Mouse (Mus musculus) hindbrain, embryonic 13.5 days (tissue): ENCODE data around the gene Doc2a. TPM values are rescaled to one million over a fixed set of nuclear protein-coding genes. Genes with fewer than 3 reads are reported as not detected.

Experiments used
- ATAC-seq: fragments of 200-750 bp; cut with Nextera tagmentation; 2 replicates; pipeline ENCODE4 v1.8.0; 2017; ENCODE audit warnings: moderate TSS enrichment; ENCODE audit not compliant: low FRiP score
- H3K27ac ChIP-seq: fragments of 300-500 bp; sonication (generic); 2 replicates; pipeline ENCODE4 v1.5.1; 2015; ENCODE audit warnings: inconsistent platforms, mild to moderate bottlenecking, moderate library complexity
- H3K27me3 ChIP-seq: fragments of 300-500 bp; sonication (generic); 2 replicates; pipeline ENCODE4 v1.6.1; 2015; ENCODE audit warnings: mild to moderate bottlenecking, inconsistent platforms
- H3K36me3 ChIP-seq: fragments of 300-500 bp; sonication (generic); 2 replicates; pipeline ENCODE4 v1.6.1; 2015; ENCODE audit warnings: mild to moderate bottlenecking, inconsistent platforms
- H3K4me1 ChIP-seq: fragments of 300-500 bp; sonication (generic); replicated peaks from 2 replicates; pipeline ENCODE4 v1.6.1; 2015; ENCODE audit warnings: inconsistent platforms
- H3K4me2 ChIP-seq: fragments of 300-500 bp; sonication (generic); 2 replicates; pipeline ENCODE4 v1.6.1; 2015; ENCODE audit warnings: inconsistent platforms, mild to moderate bottlenecking, moderate library complexity
- H3K4me3 ChIP-seq: fragments of 300-500 bp; sonication (generic); 2 replicates; pipeline ENCODE4 v1.5.1; 2015; ENCODE audit warnings: mild to moderate bottlenecking, inconsistent platforms
- H3K9ac ChIP-seq: fragments of 300-500 bp; sonication (generic); 2 replicates; pipeline ENCODE4 v1.6.1; 2015; ENCODE audit warnings: mild to moderate bottlenecking, inconsistent platforms
- H3K9me3 ChIP-seq: fragments of 300-500 bp; sonication (generic); 2 replicates; pipeline ENCODE4 v1.6.1; 2016; ENCODE audit warnings: inconsistent platforms
- WGBS: fragments of 180-500 bp; shearing (Covaris S2); methylation state at CpG from one replicate; pipeline ENCODE4 v1.1.7; 2015; 5-methylcytosine and 5-hydroxymethylcytosine counted together
- polyA plus RNA-seq: library from polyadenylated mRNA; unstranded; fragments of >200 nt; fragmentation: Nextera tagmentation; extraction: Ambion mirVana; gene quantifications from 2 replicates; pipeline ENCODE4 v1.2.1, GENCODE M21; 2015

Doc2a gene
- polyA plus RNA-seq, 1 experiment from 2014 or later: 9.3 TPM

DNA sequence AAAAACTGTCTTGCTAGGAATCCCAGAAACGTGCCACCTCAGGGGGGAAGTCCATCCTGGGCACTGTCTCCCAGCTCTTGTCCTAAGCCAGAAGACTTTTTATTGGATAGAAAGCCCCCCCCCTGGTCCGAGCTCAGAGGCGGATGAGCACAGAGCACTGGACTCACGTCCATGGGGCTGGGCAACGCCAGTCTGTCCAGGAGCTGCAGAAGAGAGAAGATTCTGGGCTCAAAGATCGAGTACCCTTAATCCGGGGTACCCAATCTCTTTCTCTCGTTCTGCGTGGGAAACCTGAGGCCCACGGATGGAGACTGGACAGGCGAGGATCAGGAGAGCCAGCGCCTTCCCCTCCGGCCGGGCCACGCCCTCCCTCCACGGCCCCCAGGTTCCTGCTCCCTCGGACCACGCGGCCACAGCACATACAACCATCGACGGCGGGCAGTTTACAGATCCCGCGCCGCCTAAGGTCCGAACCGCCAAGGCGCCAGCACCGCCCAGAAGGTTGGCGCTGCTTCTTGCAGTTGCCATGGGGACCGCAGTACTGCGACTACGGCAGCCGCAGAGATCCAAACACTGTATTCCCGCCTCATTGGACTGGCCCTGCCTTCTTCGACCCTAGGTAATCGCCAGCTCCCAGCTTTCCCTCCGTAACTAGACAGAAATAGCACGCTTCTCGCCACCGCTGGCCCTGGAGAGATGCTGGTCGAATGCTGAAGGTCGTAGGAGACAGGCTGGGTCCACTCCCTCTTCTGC, 38.3 kb upstream of the Doc2a start:
- H3K9ac ChIP-seq: peak overlapping the region; percentile 85
- peak overlapping the region; percentile 79 for H3K4me3 ChIP-seq
- peak overlapping the region; percentile 89 for H3K4me2 ChIP-seq
- peaks cover 3% of the 10 kb centered on the region for H3K36me3 ChIP-seq
- H3K27ac ChIP-seq: peak overlapping the region; percentile 76
- WGBS: 1% methylated on average over 42 of the region's 43 CpGs
- 0 out of 2 replicates have a peak, but pooled peaks cover 5% of the 10 kb centered on the region for H3K27me3 ChIP-seq
- peaks cover 23% of the 10 kb centered on the region for H3K4me1 ChIP-seq
- H3K9me3 ChIP-seq: no peaks in the 10 kb centered on the region
- peak; percentile 89 for ATAC-seq

DNA sequence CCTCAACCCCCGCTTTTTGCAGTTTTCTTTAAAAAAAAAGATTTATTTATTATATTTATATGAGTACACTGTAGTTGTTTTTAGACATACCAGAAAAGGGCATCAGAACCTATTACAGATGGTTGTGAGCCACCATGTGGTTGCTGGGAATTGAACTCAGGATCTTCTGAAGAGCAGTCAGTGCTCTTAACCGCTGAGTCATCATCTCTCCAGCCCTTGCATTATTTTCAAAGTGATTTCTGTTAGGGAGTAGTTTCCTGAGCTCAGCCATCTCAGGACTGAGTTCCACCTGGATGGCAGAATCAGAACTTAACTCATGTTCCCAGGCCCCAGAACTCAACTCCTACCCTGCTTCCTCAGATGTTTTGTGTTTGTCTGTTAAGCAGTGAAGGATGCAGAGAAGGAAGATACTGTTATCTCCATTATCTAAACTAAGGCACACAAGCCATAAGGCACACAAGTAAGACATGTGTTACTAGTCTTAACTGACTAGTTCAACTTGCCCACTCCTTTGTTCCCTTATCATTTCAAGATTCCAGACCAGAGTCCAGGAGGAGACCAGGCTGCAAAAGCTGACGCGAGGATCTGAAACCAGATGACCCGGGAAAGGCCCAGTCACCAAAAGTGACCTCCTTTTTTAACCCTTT, 37.4 kb upstream of the Doc2a start:
- Histone ChIP-seq H3K4me3 (no peak overlapping the region), H3K4me2 (peak overlapping the region; percentile 89), H3K27me3 (0 out of 2 replicates have a peak, but pooled peaks cover 5% of the 10 kb centered on the region), H3K4me1 (peaks cover 23% of the 10 kb centered on the region), H3K9me3 (no peaks in the 10 kb centered on the region), H3K27ac (peak overlapping the region; percentile 76; the same call in 1 of the 2 replicates), H3K9ac (no peak overlapping the region), H3K36me3 (no peaks in the 10 kb centered on the region)
- 64% methylated on average over 5 of the region's 5 CpGs for WGBS
- no peak for ATAC-seq

DNA sequence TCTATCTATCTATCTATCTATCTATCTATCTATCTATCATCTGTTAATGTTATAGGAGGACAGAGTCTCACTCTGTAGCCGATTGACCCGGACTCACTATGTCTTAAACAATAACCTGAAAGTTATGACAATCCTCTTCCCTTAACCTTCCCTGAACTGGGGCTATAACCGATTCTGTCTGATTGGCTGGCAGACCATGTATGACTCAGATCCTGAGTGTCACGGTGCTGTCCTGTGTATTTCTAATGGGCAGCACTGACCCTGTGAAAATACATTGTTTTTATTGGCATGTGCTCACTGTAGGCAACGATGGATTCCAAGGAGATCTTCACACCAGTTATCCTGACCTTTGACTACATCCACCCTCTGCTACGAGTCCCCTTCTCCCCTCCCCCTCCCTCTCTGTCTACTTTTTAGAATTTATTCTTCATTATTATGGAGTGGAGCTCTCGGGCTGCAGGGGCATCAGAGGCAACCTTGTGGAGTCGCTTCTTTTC, 31.4 kb upstream of the Doc2a start:
- Histone ChIP-seq H3K4me2 (no peak overlapping the region), H3K36me3 (no peaks in the 10 kb centered on the region), H3K27ac (no peak overlapping the region), H3K4me3 (no peak overlapping the region), H3K4me1 (no peaks in the 10 kb centered on the region), H3K9ac (no peak overlapping the region), H3K9me3 (no peaks in the 10 kb centered on the region), H3K27me3 (0 out of 2 replicates have a peak, but pooled peaks cover 5% of the 10 kb centered on the region)
- ATAC-seq: no peak
- 49% methylated on average over 8 of the region's 8 CpGs for WGBS

DNA sequence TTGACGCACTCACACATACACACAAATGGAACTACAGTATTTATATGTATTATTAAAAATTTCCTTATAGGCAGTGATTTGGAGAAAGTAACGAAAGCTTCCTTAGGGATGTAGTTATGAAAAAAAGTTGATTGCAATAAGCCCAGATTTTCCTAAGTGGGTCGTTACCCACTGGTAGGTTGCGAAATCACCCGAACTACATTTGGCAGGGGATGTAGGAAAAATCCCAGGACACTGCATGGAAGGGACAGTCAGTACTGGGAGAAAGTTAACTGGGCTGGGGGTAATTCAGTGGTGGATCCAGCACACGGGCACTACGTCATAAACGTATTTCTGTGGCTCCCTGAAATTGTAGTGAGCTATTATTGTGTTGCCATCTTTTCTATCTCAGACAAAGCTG, 30.7 kb upstream of the Doc2a start:
- no peaks in the 10 kb centered on the region for H3K9me3 ChIP-seq
- H3K27ac ChIP-seq: no peak overlapping the region
- H3K9ac ChIP-seq: no peak overlapping the region
- no peaks in the 10 kb centered on the region for H3K4me1 ChIP-seq
- WGBS: 88% methylated on average over 8 of the region's 8 CpGs
- no peak overlapping the region for H3K4me2 ChIP-seq
- H3K4me3 ChIP-seq: no peak overlapping the region
- no peak for ATAC-seq
- H3K27me3 ChIP-seq: 0 out of 2 replicates have a peak, but pooled peaks cover 5% of the 10 kb centered on the region
- no peaks in the 10 kb centered on the region for H3K36me3 ChIP-seq

DNA sequence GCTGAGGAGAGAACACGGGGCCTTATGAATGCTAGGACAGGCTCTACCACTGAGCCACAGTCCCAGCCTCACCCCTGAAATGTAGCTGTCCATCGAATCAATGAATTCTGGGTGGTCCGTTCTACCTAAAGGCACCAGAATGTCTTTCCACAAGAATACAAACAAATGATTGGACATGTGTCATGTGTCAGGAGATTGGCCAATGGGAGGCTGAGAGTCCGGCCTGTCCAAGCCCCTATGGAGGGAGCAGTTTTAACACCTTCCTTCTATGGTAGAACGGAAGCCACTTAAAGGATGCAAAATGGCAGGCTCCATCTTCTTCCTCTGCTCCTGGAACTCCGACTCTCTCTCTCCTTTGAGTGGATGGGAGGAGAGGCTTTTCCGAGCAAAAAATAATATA, 29.6 kb upstream of the Doc2a start:
- no peak for ATAC-seq
- 90% methylated on average over 7 of the region's 7 CpGs for WGBS
- Histone ChIP-seq H3K4me2 (no peak overlapping the region), H3K4me3 (no peak overlapping the region), H3K9ac (no peak overlapping the region), H3K4me1 (peaks cover 10% of the 10 kb centered on the region), H3K36me3 (no peaks in the 10 kb centered on the region), H3K9me3 (no peaks in the 10 kb centered on the region), H3K27me3 (0 out of 2 replicates have a peak, but pooled peaks cover 5% of the 10 kb centered on the region), H3K27ac (no peak overlapping the region)

DNA sequence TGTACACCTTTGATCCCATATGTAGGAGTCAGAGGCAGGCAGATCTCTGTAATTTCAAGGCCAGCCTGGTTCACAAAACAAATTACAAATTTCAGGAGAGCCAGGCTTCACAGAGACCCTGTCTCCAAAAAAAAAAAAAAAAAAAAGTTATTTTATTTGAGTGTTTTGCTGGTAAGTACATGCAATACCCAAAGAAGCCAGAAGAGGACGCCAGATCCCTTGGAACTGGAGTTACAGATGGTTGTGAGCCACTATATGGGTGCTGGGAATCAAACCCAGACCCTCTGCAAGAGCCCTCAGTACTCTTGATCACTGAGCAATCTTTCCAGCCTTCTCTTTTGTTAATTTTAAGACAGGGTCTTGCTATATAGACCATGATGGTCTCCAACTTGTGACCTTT, 28.4 kb upstream of the Doc2a start:
- 52% methylated on average over 1 of the region's 1 CpGs for WGBS
- H3K9ac ChIP-seq: no peak overlapping the region
- H3K9me3 ChIP-seq: no peaks in the 10 kb centered on the region

DNA sequence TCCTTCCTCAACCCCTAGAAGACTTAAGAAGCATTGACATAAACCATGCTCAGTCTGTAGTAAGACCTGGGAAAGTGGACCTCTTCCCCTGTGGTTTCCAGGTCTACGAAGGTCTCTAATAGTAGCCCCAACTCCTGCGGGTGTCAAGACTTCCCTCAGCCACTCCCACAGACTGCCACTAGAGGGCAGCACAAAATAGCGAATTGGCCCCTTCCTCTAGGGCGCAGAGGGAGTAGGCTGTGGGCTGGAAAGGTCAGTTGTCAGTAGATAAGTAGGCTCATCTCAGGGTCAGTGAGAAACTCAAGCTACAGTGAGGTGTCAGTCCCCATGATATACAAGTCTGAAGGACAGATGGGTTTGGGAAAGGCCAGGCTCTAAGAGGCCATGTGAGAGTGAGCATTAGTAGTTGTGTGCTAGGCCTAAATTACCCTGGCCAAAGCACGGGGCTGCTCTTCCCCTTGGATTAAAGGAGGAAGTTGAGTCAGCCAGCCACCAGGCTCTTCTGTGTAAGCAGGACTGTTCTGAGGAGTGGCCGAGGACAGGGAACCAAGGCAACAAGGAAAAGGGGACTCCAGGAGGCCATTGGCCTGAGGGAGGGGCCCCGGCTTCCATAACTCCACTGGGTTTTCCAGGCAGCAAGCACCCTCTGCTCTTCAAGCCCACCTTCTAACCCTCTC, 25.2 kb upstream of the Doc2a start:
- 29% methylated on average over 7 of the region's 7 CpGs for WGBS
- Histone ChIP-seq H3K4me3 (peak overlapping the region; percentile 70), H3K4me2 (peak overlapping the region; percentile 73), H3K9me3 (no peaks in the 10 kb centered on the region), H3K36me3 (0 out of 2 replicates have a peak, but pooled peaks cover 7% of the 10 kb centered on the region), H3K27me3 (no peaks in the 10 kb centered on the region), H3K27ac (peak overlapping the region; percentile 93), H3K9ac (peak overlapping the region; percentile 87), H3K4me1 (peaks cover 46% of the 10 kb centered on the region)
- no peak for ATAC-seq

More for the DNA sequence above, 28.4 kb upstream of the Doc2a start:
- H3K4me2 ChIP-seq: no peak overlapping the region
- peaks cover 17% of the 10 kb centered on the region for H3K4me1 ChIP-seq
- no peak overlapping the region for H3K4me3 ChIP-seq
- no peak for ATAC-seq
- H3K36me3 ChIP-seq: no peaks in the 10 kb centered on the region
- no peak overlapping the region for H3K27ac ChIP-seq
- H3K27me3 ChIP-seq: no peaks in the 10 kb centered on the region

DNA sequence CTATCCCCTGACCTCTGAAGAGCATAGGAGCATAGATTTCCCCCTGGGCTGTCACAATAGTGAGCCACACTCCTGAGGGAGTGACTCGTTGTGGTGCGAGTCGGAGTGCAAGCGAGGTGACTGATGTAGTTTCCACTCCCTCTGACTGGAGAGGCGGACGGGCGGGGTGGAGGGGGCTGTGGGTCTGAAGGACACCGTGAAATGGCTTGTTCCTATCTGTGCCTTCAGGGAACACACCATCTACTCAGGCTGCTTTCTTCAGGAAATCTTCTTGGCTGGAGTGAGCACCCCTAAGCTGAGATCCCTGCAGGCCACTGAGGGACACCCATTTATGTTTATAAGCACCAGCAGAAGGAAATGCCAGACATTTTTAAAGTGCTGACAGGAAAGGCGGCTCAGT, 24.5 kb upstream of the Doc2a start:
- no peaks in the 10 kb centered on the region for H3K27me3 ChIP-seq
- WGBS: 3% methylated on average over 9 of the region's 9 CpGs
- H3K4me2 ChIP-seq: peak overlapping the region; percentile 73
- peak overlapping the region; percentile 70 for H3K4me3 ChIP-seq
- H3K4me1 ChIP-seq: peaks cover 46% of the 10 kb centered on the region
- peak overlapping the region; percentile 87 for H3K9ac ChIP-seq
- H3K27ac ChIP-seq: peak overlapping the region; percentile 93
- H3K36me3 ChIP-seq: 0 out of 2 replicates have a peak, but pooled peaks cover 13% of the 10 kb centered on the region
- H3K9me3 ChIP-seq: no peaks in the 10 kb centered on the region
- peak; percentile 50 for ATAC-seq

DNA sequence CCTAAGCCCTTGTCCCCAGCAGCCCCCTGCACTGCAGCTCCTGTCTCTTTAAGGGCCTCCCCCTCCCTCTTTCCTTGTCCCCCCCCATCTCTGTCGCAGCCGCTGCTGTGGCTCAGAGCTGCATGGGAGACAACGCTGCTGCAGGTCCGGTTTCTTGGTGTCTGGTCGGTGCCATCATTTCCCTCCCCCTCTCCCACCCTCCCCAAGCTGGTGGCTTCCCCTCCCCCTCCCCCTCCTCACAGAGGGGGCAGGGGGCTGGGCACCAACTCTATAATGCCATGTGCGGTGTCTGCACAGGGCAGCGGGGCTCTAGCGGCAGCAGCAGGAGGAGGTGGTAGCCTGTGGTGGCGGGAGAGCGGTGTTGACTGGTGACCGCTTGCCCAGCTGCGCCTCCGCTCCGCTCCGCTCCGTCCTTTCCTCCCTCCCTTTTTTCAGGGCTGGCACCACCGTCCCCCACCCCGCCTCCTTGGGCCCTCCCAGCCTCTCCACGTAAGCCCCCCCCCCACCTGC, 24.0 kb upstream of the Doc2a start:
- H3K9ac ChIP-seq: peak overlapping the region; percentile 87
- peak; percentile 84 for ATAC-seq
- H3K4me3 ChIP-seq: peak overlapping the region; percentile 70
- H3K27me3 ChIP-seq: no peaks in the 10 kb centered on the region
- no peaks in the 10 kb centered on the region for H3K9me3 ChIP-seq
- H3K36me3 ChIP-seq: peaks cover 13% of the 10 kb centered on the region; the same call in 1 of the 2 replicates
- H3K4me1 ChIP-seq: peaks cover 48% of the 10 kb centered on the region
- WGBS: under 1% methylated on average over 15 of the region's 19 CpGs
- peak overlapping the region; percentile 93 for H3K27ac ChIP-seq
- H3K4me2 ChIP-seq: peak overlapping the region; percentile 73

DNA sequence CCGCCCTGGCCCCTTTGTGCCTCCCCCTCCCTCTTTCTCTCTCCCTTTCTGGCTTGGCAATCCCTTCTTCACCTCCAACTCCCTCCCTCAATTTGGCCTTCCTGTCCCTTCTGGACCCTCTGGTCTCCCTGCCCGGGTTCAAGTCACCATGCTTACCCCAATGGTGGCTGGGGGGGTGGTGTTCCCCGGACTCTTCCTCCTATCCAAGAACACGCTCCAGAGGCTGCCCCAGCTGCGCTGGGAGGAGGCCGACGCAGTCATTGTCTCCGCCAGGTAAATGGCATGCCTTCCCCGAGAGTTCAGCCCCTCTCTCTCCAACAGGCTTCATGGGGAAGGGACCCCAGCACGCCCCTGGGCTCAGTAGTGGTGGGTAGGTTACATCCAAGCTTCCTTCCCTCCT, 23.3 kb upstream of the Doc2a start:
- 0 out of 2 replicates have a peak, but pooled peaks have one; percentile 1 for ATAC-seq
- Histone ChIP-seq H3K4me2 (peak overlapping the region; percentile 73), H3K27me3 (no peaks in the 10 kb centered on the region), H3K4me1 (peaks cover 54% of the 10 kb centered on the region), H3K4me3 (peak overlapping the region; percentile 70), H3K9me3 (no peaks in the 10 kb centered on the region), H3K9ac (peak overlapping the region; percentile 87), H3K27ac (peak overlapping the region; percentile 93), H3K36me3 (peaks cover 20% of the 10 kb centered on the region)
- 11% methylated on average over 9 of the region's 10 CpGs for WGBS

DNA sequence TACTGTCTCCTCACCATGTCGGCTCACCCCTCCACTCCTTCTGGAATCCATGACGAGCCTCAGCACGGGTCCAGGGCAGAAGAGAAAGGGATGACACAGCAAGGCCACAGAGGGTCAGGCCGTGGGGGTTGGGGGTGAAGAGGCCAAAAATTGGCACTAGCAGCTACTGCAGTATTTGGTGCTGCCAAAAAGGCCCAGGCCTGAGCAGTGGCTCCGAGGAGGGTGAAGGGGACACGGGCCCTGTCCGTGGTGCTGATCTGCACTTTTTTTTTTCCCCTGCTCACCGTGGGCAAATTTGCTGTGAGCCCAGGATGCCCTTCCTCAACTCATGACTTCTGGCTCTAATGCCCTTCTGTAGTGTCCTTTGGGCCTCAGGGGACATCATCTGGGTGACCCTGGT, 21.8 kb upstream of the Doc2a start:
- ATAC-seq: no peak
- no peaks in the 10 kb centered on the region for H3K27me3 ChIP-seq
- peak overlapping the region; percentile 87 for H3K9ac ChIP-seq
- H3K36me3 ChIP-seq: peaks cover 27% of the 10 kb centered on the region
- H3K4me2 ChIP-seq: peak overlapping the region; percentile 73
- WGBS: 31% methylated on average over 8 of the region's 8 CpGs
- no peak overlapping the region for H3K27ac ChIP-seq
- H3K9me3 ChIP-seq: no peaks in the 10 kb centered on the region
- H3K4me1 ChIP-seq: peaks cover 66% of the 10 kb centered on the region
- peak overlapping the region; percentile 70 for H3K4me3 ChIP-seq

DNA sequence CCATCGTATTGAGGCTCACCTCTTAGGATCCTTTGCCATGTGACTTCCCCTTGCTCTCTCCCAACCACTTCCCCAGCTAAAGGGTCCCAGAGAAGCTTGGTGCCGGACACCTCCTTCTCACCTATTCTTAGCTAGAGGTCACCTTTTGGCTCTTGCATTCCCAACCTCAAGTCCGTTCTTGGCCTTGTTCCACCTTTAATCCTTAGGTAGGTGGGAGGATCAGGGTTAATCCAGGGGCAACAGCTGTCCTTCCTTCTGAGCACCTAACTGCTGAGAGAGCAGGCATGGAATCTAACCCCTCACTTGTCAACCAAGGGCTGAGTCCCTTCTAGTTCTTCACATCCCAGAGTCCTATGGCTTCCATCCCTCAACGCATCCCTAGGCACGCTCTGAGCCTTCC, 21.3 kb upstream of the Doc2a start:
- H3K4me2 ChIP-seq: peak overlapping the region; percentile 73; the same call in 1 of the 2 replicates
- no peak overlapping the region for H3K4me3 ChIP-seq
- H3K27ac ChIP-seq: no peak overlapping the region
- peak overlapping the region; percentile 87; the same call in 1 of the 2 replicates for H3K9ac ChIP-seq
- H3K4me1 ChIP-seq: peaks cover 66% of the 10 kb centered on the region
- peaks cover 27% of the 10 kb centered on the region for H3K36me3 ChIP-seq
- ATAC-seq: no peak
- no peaks in the 10 kb centered on the region for H3K9me3 ChIP-seq
- whole genome bisulfite sequencing: 78% methylated on average over 5 of the region's 5 CpGs
- no peaks in the 10 kb centered on the region for H3K27me3 ChIP-seq
